Mouse (Mus musculus) limb, embryonic 11.5 days (tissue): ENCODE data around the gene Cadm2. TPM values are rescaled to one million over a fixed set of nuclear protein-coding genes. Genes with fewer than 3 reads are reported as not detected.

Experiments
- ATAC-seq: fragments of 200-750 bp; cut with Nextera tagmentation; 2 replicates; pipeline ENCODE4 v1.8.0; 2017; ENCODE audit warnings: low read depth; ENCODE audit not compliant: insufficient number of reproducible peaks, low FRiP score, low TSS enrichment
- DNase-seq: peaks from one replicate; pipeline ENCODE4 v3.0.0-alpha.2; 2015; ENCODE audit warnings: low spot score
- H3K27ac ChIP-seq: fragments of 300-500 bp; sonication (generic); replicated peaks from 2 replicates; pipeline ENCODE4 v1.5.1; 2014; ENCODE audit warnings: low read depth, mild to moderate bottlenecking, low read length
- H3K27me3 ChIP-seq: fragments of 300-500 bp; sonication (generic); 2 replicates; pipeline ENCODE4 v1.6.1; 2014; ENCODE audit warnings: mild to moderate bottlenecking, low read length, mixed read lengths; ENCODE audit not compliant: control insufficient read depth, insufficient read depth
- H3K36me3 ChIP-seq: fragments of 300-500 bp; sonication (generic); 2 replicates; pipeline ENCODE4 v1.6.1; 2014; ENCODE audit warnings: mild to moderate bottlenecking, low read length, moderate library complexity, mixed read lengths; ENCODE audit not compliant: control insufficient read depth, insufficient read depth
- H3K4me1 ChIP-seq: fragments of 300-500 bp; sonication (generic); 2 replicates; pipeline ENCODE4 v1.6.1; 2014; ENCODE audit warnings: low read length, mixed read lengths; ENCODE audit not compliant: control insufficient read depth, insufficient read depth
- H3K4me2 ChIP-seq: fragments of 300-500 bp; sonication (generic); 2 replicates; pipeline ENCODE4 v1.6.1; 2014; ENCODE audit warnings: low read depth, mild to moderate bottlenecking, moderate library complexity; ENCODE audit not compliant: severe bottlenecking
- H3K4me3 ChIP-seq: fragments of 300-500 bp; sonication (generic); 2 replicates; pipeline ENCODE4 v1.5.1; 2014; ENCODE audit warnings: low read depth, low read length
- H3K9ac ChIP-seq: fragments of 300-500 bp; sonication (generic); 2 replicates; pipeline ENCODE4 v1.6.1; 2014; ENCODE audit warnings: mild to moderate bottlenecking, low read length
- H3K9me3 ChIP-seq: fragments of 300-500 bp; sonication (generic); 2 replicates; pipeline ENCODE4 v1.6.1; 2016; ENCODE audit warnings: low read length; ENCODE audit not compliant: control insufficient read depth
- WGBS: fragments of 180-500 bp; shearing (Covaris S2); extraction: QIAGEN DNeasy Blood & Tissue Kit; methylation state at CpG from one replicate; pipeline ENCODE4 v1.1.7; 2014; 5-methylcytosine and 5-hydroxymethylcytosine counted together
- polyA plus RNA-seq: library from polyadenylated mRNA; unstranded; fragments of >200 nt; fragmentation: Nextera tagmentation; extraction: Ambion mirVana; gene quantifications from 2 replicates; pipeline ENCODE4 v1.2.1, GENCODE M21; 2014

Gene Cadm2
- polyA plus RNA-seq, 1 experiment from 2014 or later: 2.8 TPM

GRCm38 (mm10) chr16:67613876-67614275 is 6.8 kb downstream of the Cadm2 start:
- 25% methylated on average over 2 of the region's 2 CpGs for WGBS
- H3K9me3 ChIP-seq: no peaks in the 10 kb centered on the region
- H3K27me3 ChIP-seq: no peaks in the 10 kb centered on the region; the same call in 1 of the 2 replicates
- H3K9ac ChIP-seq: no peak overlapping the region
- no peak overlapping the region for H3K4me3 ChIP-seq
- no peak for ATAC-seq
- peak; percentile 54 for DNase-seq
- H3K36me3 ChIP-seq: no peaks in the 10 kb centered on the region
- H3K4me1 ChIP-seq: 0 out of 2 replicates have a peak, but pooled peaks cover 3% of the 10 kb centered on the region
- H3K4me2 ChIP-seq: no peak overlapping the region
- H3K27ac ChIP-seq: no peak overlapping the region

GRCm38 (mm10) chr16:67610904-67611681 is 9.6 kb downstream of the Cadm2 start:
- H3K4me3 ChIP-seq: no peak overlapping the region
- H3K4me1 ChIP-seq: 0 out of 2 replicates have a peak, but pooled peaks cover 3% of the 10 kb centered on the region
- DNase-seq (no peak), ATAC-seq (no peak)
- H3K4me2 ChIP-seq: no peak overlapping the region
- H3K9ac ChIP-seq: no peak overlapping the region
- H3K27me3 ChIP-seq: no peaks in the 10 kb centered on the region
- no peaks in the 10 kb centered on the region for H3K36me3 ChIP-seq
- H3K9me3 ChIP-seq: no peaks in the 10 kb centered on the region
- 44% methylated on average over 7 of the region's 7 CpGs for WGBS
- H3K27ac ChIP-seq: no peak overlapping the region

GRCm38 (mm10) chr16:67609116-67609515 is 11.6 kb downstream of the Cadm2 start:
- H3K27me3 ChIP-seq: no peaks in the 10 kb centered on the region
- H3K36me3 ChIP-seq: no peaks in the 10 kb centered on the region
- 0 out of 2 replicates have a peak, but pooled peaks cover 3% of the 10 kb centered on the region for H3K4me1 ChIP-seq
- H3K4me2 ChIP-seq: no peak overlapping the region
- H3K27ac ChIP-seq: no peak overlapping the region
- DNase-seq (no peak), ATAC-seq (no peak)
- no peak overlapping the region for H3K9ac ChIP-seq
- no peak overlapping the region for H3K4me3 ChIP-seq
- H3K9me3 ChIP-seq: no peaks in the 10 kb centered on the region
- 79% methylated on average over 4 of the region's 4 CpGs for WGBS

- ATAC-seq (no peak), DNase-seq (no peak)
- Histone ChIP-seq H3K36me3 (no peaks in the 10 kb centered on the region), H3K9ac (no peak overlapping the region), H3K27ac (no peak overlapping the region), H3K4me1 (no peaks in the 10 kb centered on the region), H3K4me2 (no peak overlapping the region), H3K27me3 (no peaks in the 10 kb centered on the region), H3K9me3 (no peaks in the 10 kb centered on the region), H3K4me3 (no peak overlapping the region)
- 80% methylated on average over 3 of the region's 3 CpGs for WGBS
Measured at GRCm38 (mm10) chr16:67608499-67608898, 12.2 kb downstream of the Cadm2 start.

GRCm38 (mm10) chr16:67605661-67606060 is 15.0 kb downstream of the Cadm2 start:
- no peaks in the 10 kb centered on the region for H3K36me3 ChIP-seq

GRCm38 (mm10) chr16:67599981-67600380 is 20.7 kb downstream of the Cadm2 start:
- Histone ChIP-seq H3K4me2 (no peak overlapping the region), H3K9me3 (no peaks in the 10 kb centered on the region), H3K27ac (no peak overlapping the region), H3K36me3 (no peaks in the 10 kb centered on the region), H3K4me3 (no peak overlapping the region), H3K9ac (no peak overlapping the region), H3K27me3 (no peaks in the 10 kb centered on the region), H3K4me1 (no peaks in the 10 kb centered on the region)
- DNase-seq (no peak), ATAC-seq (no peak)
- 87% methylated on average over 9 of the region's 9 CpGs for WGBS

More at GRCm38 (mm10) chr16:67605661-67606060, 15.0 kb downstream of the Cadm2 start:
- no peak overlapping the region for H3K27ac ChIP-seq
- H3K4me1 ChIP-seq: no peaks in the 10 kb centered on the region
- no peak overlapping the region for H3K4me3 ChIP-seq
- no peak overlapping the region for H3K4me2 ChIP-seq
- WGBS: 91% methylated on average over 6 of the region's 6 CpGs
- H3K27me3 ChIP-seq: no peaks in the 10 kb centered on the region
- no peaks in the 10 kb centered on the region for H3K9me3 ChIP-seq
- no peak overlapping the region for H3K9ac ChIP-seq
- ATAC-seq: no peak
- DNase-seq: no peak

GRCm38 (mm10) chr16:67598841-67599240 is 21.9 kb downstream of the Cadm2 start:
- ATAC-seq: no peak
- Histone ChIP-seq H3K9me3 (no peaks in the 10 kb centered on the region), H3K36me3 (no peaks in the 10 kb centered on the region), H3K27ac (no peak overlapping the region), H3K4me3 (no peak overlapping the region), H3K4me1 (no peaks in the 10 kb centered on the region), H3K27me3 (no peaks in the 10 kb centered on the region), H3K9ac (no peak overlapping the region), H3K4me2 (no peak overlapping the region)
- no peak for DNase-seq
- 68% methylated on average over 4 of the region's 4 CpGs for WGBS

- no peak for DNase-seq
- Histone ChIP-seq H3K4me1 (no peaks in the 10 kb centered on the region), H3K4me2 (no peak overlapping the region), H3K4me3 (no peak overlapping the region), H3K27me3 (no peaks in the 10 kb centered on the region), H3K9me3 (no peaks in the 10 kb centered on the region), H3K36me3 (no peaks in the 10 kb centered on the region), H3K9ac (no peak overlapping the region), H3K27ac (no peak overlapping the region)
- no peak for ATAC-seq
- WGBS: 91% methylated on average over 6 of the region's 6 CpGs
Measured at GRCm38 (mm10) chr16:67591015-67591414, 29.7 kb downstream of the Cadm2 start.
